Mouse (Mus musculus): Measurements from ENCODE around the gene Hspb6. TPM values are rescaled to one million over a fixed set of nuclear protein-coding genes. Genes with fewer than 3 reads are reported as not detected.

Hspb6 gene
- total RNA-seq, 2 experiments from 2014 or later, result 4.7 to 5.5 TPM

GRCm38 (mm10) chr7:30604944-30605343 is 53.0 kb downstream of the Hspb6 start:
- DNase-seq, result no peak
- intact Hi-C loops (cut with DNase I), result no loop called here

Small RNA genes lying within 50 kb of the gene (microRNA-seq; reads per million reads assigned to microRNA genes)
- not detected for gene Gm38670
- gene Mir3569, result 1.5 reads per million

Other genes starting within 250 kb of the Hspb6 start
- 10 to 100 TPM; 42.0 to 44.2 TPM for gene Alkbh6, start 243.5 kb upstream of the Hspb6 start, total RNA-seq (2021)
- gene Syne4, start 237.4 kb upstream of the Hspb6 start, total RNA-seq (2021), result 1 to 10 TPM; 6.9 to 8.3 TPM
- under 1 TPM; 0.58 to 0.66 TPM for gene E130208F15Rik, start 230.4 kb upstream of the Hspb6 start, total RNA-seq (2021)
- gene Sdhaf1, start 228.3 kb upstream of the Hspb6 start, total RNA-seq (2021), result 1 to 10 TPM; 7.1 to 7.4 TPM
- gene Lrfn3, start 189.4 kb upstream of the Hspb6 start, total RNA-seq (2021), result 10 to 100 TPM; 46.3 to 50.7 TPM
- gene Tyrobp, start 138.4 kb upstream of the Hspb6 start, total RNA-seq (2021), result 10 to 100 TPM; 10.4 to 11.0 TPM
- gene Hcst, start 132.3 kb upstream of the Hspb6 start, total RNA-seq (2021), result not detected
- 1 to 10 TPM; 2.1 to 3.0 TPM for gene Nfkbid, start 130.4 kb upstream of the Hspb6 start, total RNA-seq (2021)
- 100 to 1,000 TPM; 739 to 767 TPM for gene Aplp1, start 106.6 kb upstream of the Hspb6 start, total RNA-seq (2021)
- under 1 TPM; 0.26 to 0.56 TPM for gene Kirrel2, start 94.5 kb upstream of the Hspb6 start, total RNA-seq (2021)
- under 1 TPM in 1 of 2 experiments, not detected in 1; 0.08 TPM for gene Nphs1, start 93.9 kb upstream of the Hspb6 start, total RNA-seq (2021)
- gene Prodh2, start 58.6 kb upstream of the Hspb6 start, total RNA-seq (2021), result under 1 TPM in 1 of 2 experiments, not detected in 1; 0.66 TPM
- gene Arhgap33, start 17.1 kb upstream of the Hspb6 start, total RNA-seq (2021), result 100 to 1,000 TPM; 356 to 358 TPM
- gene Proser3, start 121 bp downstream of the Hspb6 start, total RNA-seq (2021), result 10 to 100 TPM in 1 of 2 experiments, 1 to 10 TPM in 1; 7.6 to 10.1 TPM
- gene Lin37, start 7.7 kb downstream of the Hspb6 start, total RNA-seq (2021), result 10 to 100 TPM; 29.6 to 34.6 TPM
- gene U2af1l4, start 11.1 kb downstream of the Hspb6 start, total RNA-seq (2021), result 10 to 100 TPM; 50.6 to 56.7 TPM
- 1 to 10 TPM; 5.9 to 6.3 TPM for gene Gm49396, start 11.2 kb downstream of the Hspb6 start, total RNA-seq (2021)
- gene Psenen, start 11.4 kb downstream of the Hspb6 start, total RNA-seq (2021), result 10 to 100 TPM; 78.5 to 81.4 TPM
- gene Igflr1, start 13.2 kb downstream of the Hspb6 start, total RNA-seq (2021), result 1 to 10 TPM; 3.1 to 3.6 TPM
- 10 to 100 TPM; 69.9 to 79.7 TPM for gene Kmt2b, start 36.5 kb downstream of the Hspb6 start, total RNA-seq (2021)
- not detected for gene Zbtb32, start 46.7 kb downstream of the Hspb6 start, total RNA-seq (2021)
- under 1 TPM; 0.24 to 0.54 TPM for gene Upk1a, start 60.7 kb downstream of the Hspb6 start, total RNA-seq (2021)
- 100 to 1,000 TPM; 573 to 579 TPM for gene Cox6b1, start 74.0 kb downstream of the Hspb6 start, total RNA-seq (2021)
- gene Etv2, start 83.7 kb downstream of the Hspb6 start, total RNA-seq (2021), result not detected
- 10 to 100 TPM; 81.9 TPM for gene Rbm42, start 98.1 kb downstream of the Hspb6 start, total RNA-seq (2021)
- 10 to 100 TPM; 12.7 to 13.3 TPM for gene Haus5, start 112.8 kb downstream of the Hspb6 start, total RNA-seq (2021)
- not detected for gene Pmis2, start 119.4 kb downstream of the Hspb6 start, total RNA-seq (2021)
- gene 2200002J24Rik, start 146.7 kb downstream of the Hspb6 start, total RNA-seq (2021), result not detected
- 1 to 10 TPM; 4.0 to 5.1 TPM for gene Atp4a, start 160.0 kb downstream of the Hspb6 start, total RNA-seq (2021)
- 100 to 1,000 TPM; 130 to 146 TPM for gene Tmem147, start 177.4 kb downstream of the Hspb6 start, total RNA-seq (2021)
- gene Gapdhs, start 191.5 kb downstream of the Hspb6 start, total RNA-seq (2021), result not detected
- 10 to 100 TPM in 1 of 2 experiments, 1 to 10 TPM in 1; 8.5 to 12.2 TPM for gene Sbsn, start 199.3 kb downstream of the Hspb6 start, total RNA-seq (2021)
- 1 to 10 TPM; 1.4 to 1.7 TPM for gene Dmkn, start 211.6 kb downstream of the Hspb6 start, total RNA-seq (2021)
- gene Krtdap, start 235.7 kb downstream of the Hspb6 start, total RNA-seq (2021), result not detected

Data from left cerebral cortex, postnatal 4 days (tissue).